Mouse (Mus musculus) heart, postnatal 36 days (tissue): ENCODE data around the gene Shox2. TPM values are rescaled to one million over a fixed set of nuclear protein-coding genes. Genes with fewer than 3 reads are reported as not detected.

Source experiments
- DNase-seq, 2 experiments: peaks; one replicate each; pipeline ENCODE4 v3.0.0; 2021 to 2022
- intact Hi-C: fragments of 180-260 bp; cut with DNase I; formaldehyde crosslinking; loops from one replicate; pipeline ENCODE4 v1.15.1; 2025
- total RNA-seq, 2 experiments: library from RNA; stranded (reverse); gene quantifications; 2 replicates each; pipeline ENCODE4 v1.2.3; 2021

Gene Shox2
- total RNA-seq, 2 experiments from 2014 or later: 0.57 to 1.6 TPM

GRCm38 (mm10) chr3:66970261-66970660 lies 11.3 kb downstream of the Shox2 start:
- DNase-seq: peak in 1 of 2 experiments; percentile 2
- intact Hi-C loops: no loop called here

DNA sequence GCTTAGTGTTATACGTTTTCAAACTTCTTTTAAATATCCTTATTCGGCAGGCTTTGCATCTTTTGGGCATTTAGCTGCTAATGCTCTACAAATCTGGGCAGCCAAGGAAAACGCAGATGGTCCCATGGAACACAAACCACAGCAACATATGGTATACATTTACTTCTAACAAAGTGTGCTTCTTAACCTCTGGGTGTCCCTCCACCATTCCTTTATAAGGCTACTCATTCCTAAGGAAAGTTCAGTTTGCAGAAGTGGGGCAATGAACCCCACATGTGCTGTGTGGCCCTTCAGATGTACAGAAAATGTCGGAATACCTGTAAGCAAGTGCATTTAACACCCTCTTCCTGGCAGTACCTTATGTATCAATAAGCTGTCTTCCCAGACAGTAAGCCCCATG lies 14.1 kb downstream of the Shox2 start:
- no peak for DNase-seq
- intact Hi-C loops: no loop called here

- intact Hi-C loops: no loop called here
- DNase-seq: no peak
These were observed 16.7 kb downstream of the Shox2 start for GRCm38 (mm10) chr3:66964884-66965283.

GRCm38 (mm10) chr3:66959972-66960371 lies 21.6 kb downstream of the Shox2 start:
- intact Hi-C loops: no loop called here
- no peak for DNase-seq

GRCm38 (mm10) chr3:66955126-66955525 lies 26.4 kb downstream of the Shox2 start:
- intact Hi-C loops: no loop called here
- DNase-seq: no peak

DNA sequence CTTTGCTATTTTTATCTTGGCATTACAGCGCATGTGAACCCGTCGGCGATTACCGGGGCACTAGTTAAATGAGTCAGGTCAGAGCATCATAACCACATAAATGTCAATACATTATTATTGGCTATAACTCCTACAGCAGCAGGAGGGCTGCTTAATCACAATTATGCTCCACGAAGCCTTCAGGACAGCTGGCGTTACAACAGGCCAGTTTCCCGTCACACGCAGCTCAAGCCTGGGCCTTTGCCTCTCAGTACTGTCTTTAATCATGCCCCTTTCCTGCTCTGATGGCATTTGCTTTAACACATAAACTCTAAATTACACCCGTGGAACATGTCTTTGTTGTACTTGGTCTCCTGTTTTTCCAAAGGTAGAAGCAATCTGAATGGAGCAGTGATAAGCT lies 41.9 kb downstream of the Shox2 start:
- no peak for DNase-seq
- intact Hi-C loops: no loop called here

GRCm38 (mm10) chr3:66922436-66922835 lies 59.1 kb downstream of the Shox2 start:
- no peak for DNase-seq
- intact Hi-C loops: no loop called here

Other genes with a start within 250 kb of the Shox2 start
- 10 to 100 TPM in 1 of 2 experiments, 1 to 10 TPM in 1; 9.3 to 13.5 TPM for gene Rsrc1, start 381 bp downstream of the Shox2 start, total RNA-seq